Mouse (Mus musculus) kidney, postnatal 10 days (tissue): ENCODE measurements around the gene Atf7.

Experiments used
- DNase-seq: peaks from one replicate; pipeline ENCODE4 v3.0.0; 2021; ENCODE audit warnings: mixed read lengths

Atf7 gene

DNA sequence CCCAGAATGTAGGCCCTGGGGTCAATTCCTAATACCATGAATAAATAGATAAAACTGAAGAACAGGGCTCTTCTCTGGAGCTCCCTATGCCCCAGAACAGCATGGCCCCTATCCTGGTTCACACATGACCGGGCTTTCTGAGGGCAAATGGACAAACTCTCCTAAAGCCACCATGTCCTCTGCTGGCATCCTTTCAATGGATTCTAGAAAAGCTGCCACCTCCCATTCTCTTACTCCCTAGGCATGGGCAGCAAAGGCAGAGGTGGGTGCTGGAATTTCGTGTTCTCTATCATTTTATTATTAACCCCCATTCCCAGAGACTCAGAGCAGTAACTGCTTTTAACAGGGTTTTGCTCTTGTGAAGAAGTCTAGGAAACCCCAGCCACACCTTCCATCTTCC, 110.0 kb downstream of the Atf7 start:
- DNase-seq = no peak

DNA sequence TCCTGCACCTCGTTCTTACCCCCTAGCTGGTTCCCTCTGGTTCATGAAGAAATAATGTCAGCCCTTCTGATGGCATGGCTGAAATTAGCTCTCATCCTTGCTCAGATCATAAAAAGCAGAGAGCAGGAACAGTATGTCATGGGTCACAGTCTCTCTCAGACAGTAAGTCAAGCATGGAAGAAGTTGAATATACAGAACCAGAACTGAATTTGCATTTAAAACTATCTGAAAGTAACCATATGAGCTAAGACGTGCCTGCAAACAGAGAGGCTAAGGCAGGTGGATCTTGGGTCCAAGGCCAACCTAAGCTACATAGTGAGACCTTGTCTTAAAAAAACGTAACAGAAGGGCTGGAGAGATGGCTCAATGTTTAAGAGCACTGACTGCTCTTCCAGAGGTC, 112.3 kb downstream of the Atf7 start:
- DNase-seq = no peak

DNA sequence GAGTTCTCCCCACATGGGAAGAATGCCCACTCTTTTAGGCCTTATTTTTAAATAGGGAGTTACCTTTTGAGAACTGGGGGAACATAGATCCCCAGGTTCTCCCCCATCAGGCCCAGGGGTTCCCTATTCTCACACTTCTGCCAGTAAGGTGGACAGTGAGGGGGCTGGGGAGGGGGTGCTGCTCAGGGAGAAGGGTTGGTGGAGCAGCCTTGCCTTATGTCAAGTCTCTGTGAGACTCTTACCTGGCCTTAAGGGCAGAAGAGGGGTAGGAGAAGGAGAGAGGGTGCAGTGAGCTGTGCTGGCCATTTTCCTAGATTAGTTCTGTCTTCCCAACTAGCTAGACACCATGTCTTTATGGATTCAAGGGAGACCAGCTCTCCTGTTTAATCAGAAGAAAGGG, 112.8 kb downstream of the Atf7 start:
- DNase-seq = no peak

DNA sequence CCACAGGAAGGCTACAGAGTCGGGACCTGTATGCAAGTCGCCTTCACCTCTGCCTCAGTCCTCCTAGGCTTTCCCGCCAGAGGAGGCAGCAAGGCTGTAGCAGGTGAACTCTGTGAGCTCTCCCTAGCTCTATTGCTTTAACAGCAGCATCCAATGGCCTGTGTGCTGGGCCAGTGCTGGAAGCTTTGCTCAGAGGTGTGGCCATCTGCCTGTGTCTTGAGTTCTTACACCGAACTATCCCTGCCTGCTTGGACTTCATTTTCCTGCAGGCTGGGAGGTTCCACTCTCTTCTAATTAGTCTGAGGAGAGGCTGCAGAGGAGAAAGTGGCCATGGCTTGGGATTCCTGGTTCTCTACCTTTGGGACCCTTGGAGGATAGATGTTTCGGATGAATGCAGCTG, 113.3 kb downstream of the Atf7 start:
- no peak for DNase-seq

DNA sequence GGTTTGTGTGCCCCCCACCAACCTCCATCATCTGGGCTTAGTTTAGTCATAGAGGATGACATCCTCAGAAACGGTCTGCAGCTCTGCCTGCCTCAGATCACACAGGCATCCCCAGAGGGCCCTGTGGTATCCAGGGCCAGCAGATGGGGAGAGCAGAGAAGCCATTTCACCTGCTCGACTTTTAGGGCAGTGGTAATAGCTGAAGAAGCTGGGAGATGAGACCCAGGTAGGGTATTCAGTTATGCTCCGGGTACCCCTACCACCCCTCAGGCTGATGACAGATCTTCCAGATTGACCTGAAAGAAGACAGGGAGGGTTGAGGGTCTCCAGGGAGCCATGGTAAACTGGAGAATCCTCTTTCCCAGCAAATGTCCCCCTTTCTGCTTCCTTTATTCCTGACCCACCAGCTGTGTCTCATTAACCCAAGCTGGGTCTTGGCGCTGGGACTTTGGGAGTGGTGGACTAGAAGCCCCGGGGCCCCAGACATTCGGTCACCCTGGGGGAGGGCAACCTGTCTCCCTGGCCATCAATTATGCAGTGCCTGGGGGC, 113.9 kb downstream of the Atf7 start:
- peak; percentile 74 for DNase-seq

DNA sequence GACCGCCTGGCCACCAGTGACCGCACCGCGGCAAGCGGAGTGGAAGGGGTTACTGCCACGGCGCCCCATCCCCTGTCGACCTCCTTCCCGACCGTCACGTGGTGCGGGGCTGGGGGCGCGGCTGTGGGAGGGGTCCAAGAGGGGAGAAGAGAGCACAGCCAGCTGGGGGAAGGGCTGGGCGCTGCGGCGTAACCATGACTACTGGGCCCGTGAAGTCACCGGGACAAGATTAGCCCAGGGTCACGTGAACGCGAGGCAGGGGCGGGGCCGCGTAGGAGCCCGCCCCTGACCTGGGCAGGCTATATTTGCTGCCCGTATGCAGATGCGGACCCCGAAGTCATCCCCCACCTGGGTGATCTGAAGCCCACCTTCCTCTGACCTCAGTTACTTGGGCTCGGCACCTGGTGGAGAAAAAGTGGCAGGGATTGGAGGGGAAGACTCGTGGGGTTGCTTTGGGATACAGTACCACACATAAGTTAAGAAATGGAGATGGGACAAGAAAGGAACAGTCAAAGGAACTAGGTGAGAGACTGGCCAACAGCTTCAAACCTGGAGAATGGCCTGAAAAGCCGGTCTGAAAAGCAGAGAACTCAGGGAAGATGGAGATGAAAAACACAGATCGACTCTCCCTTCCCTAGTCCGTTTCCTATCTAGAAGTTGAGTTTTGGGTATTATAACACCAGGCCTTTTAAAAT, 114.5 kb downstream of the Atf7 start:
- DNase-seq = peak; percentile 93

DNA sequence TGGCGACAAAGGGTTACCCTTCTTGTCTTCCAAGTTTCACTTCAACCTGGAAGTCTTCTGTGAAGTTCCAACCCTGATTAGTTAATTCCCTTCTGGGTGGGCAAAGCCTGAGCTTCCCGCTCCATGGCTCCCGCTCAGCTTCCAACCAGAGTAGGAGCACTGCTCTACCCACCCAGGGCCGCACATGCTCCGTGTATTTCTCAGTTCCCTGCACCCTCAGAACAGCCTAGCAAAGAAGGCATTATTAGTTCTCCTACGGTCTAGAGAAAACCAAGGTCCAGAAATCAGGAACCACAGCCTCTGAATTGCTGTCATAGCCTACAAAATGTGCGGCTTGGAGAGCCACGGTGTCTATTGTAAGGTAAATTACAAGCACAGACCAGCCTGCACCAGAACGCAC, 115.2 kb downstream of the Atf7 start:
- DNase-seq = peak; percentile 17

DNA sequence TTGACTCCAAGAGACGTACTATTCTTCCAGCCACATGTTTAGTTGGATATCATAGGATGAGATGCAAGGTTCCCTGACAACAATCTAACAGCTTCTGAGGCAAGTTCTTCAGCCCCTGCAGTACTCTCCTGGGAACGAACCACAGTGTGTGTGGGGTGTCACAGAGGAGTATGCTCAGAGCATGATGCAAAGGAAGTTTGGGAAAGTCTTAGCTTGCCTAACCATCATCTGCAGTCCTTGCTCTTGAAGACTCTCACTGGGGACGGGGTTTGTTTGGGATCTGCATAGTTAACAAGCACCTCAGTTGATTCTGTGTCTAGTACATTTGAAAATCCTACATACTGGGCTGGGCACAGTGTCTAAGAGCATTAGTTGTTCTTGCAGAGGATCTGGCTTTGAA, 116.9 kb downstream of the Atf7 start:
- peak; percentile 3 for DNase-seq

DNA sequence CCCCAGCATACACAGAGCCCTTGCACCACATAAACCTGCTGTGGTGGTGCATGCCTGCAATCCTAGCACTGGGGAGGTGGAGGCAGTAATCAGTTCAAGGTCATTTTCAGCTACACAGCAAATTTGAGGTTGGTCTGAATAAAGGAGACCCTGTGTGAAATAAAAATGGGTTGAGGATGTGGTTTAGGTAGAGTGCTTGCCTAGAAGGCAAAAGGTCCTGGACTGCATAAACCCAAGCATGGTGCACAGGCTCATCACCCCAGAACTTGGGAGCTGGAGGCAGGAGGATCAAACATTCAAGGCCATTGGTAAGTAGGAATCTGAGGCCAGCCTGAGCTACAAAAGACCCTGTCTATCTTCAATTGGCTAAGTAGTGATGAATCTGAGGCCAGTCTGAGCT, 117.7 kb downstream of the Atf7 start:
- DNase-seq = peak; percentile 2

DNA sequence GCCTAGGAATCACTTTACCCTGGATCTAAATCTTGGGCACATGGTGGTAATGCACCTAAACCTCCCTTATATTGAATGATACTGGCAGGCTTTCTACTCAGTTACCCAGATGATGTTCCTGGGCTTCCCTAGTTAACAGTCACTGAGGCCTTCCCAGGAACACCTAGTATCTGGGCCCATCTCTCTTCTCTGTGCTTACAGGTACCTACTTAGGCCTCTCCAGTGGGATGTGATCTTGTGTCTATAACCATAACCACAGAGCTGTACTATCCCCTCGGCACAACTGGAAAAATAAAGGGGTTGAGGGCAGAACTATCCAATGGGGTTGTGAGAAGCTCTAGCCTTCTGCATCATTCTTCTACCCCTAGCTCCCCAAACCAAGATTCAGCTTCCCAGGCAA, 118.4 kb downstream of the Atf7 start:
- peak; percentile 3 for DNase-seq

DNA sequence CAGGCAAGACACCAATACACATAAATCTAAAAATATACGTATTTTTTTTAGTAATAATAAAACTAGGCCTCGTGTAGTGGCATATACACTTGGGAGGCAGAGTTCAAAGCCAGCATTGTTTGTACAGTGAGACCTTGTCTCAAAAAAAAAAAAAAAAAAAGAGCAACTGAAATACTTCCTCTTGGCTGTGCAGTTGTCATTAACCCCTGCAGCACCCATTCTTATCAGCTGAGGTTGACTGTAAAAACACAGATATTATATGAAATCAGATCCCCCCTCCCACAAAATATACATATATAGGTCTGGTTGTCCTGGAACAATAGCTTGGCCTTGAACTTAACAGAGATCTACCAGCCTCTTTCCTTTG, 118.8 kb downstream of the Atf7 start:
- peak; percentile 2 for DNase-seq

DNA sequence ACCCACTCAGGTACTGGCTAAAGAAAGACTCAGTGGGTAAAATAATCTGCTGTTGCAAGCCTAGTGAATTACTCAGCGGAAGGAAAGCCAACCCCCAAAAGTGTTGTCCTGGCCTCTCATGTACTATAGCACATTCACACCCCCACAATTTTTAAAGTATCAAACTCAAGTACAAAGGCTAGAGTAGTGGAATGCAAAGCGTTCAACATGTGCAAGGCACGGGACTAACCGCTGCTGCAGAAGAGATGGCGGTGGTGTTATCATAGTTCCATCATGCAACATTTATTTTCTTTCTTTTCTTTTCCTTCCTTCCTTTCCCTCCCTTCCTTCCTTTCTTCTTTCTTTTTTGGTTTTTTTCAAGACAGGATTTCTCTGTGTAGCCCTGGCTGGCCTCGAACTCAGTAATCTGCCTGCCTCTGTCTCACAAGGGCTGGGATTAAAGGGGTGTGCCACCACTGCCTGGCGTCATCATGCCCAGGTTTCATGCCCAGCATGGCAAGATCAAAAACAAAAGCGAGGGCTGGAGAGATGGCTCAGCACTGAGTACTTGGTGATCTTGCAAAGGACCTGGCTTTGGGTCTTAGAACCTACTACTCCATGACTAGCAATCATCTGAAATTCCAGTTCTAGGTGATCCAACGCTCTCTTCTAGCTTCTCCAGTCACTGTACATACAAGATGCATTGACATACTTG, 119.3 kb downstream of the Atf7 start:
- DNase-seq = peak; percentile 8

DNA sequence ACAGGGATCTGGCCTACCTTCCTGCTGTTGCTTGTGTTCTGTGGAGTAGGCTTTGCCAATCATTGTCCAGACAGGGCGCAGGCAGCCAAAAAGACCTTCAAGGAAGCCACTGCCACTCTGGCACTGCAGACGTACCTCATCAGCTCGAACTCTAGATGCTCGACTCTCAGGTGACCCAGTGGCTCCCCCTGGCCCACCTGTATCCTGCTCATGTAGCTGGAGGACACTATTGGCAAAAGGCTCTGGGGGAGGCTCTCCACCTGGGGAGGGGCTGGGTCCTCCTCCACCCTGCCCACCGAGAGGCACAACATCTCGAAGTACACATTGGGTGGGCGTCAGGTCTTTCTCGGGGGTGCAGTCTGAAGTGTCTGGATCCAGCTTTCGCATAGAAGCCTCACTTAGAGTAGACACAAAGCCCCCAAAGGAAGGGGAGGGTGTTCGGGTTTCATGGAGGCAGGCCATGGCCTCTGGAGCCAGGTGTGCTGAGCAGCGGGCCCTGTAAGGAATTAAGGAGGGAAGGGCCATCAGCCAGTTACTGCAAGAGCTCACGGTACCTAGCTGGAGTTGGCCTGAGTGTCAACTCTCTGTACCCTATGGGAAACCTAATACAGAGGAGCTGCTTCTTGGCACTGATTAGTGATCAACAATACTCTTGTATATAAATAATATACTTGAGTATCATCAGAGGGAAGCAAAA, 120.0 kb downstream of the Atf7 start:
- no peak for DNase-seq

DNA sequence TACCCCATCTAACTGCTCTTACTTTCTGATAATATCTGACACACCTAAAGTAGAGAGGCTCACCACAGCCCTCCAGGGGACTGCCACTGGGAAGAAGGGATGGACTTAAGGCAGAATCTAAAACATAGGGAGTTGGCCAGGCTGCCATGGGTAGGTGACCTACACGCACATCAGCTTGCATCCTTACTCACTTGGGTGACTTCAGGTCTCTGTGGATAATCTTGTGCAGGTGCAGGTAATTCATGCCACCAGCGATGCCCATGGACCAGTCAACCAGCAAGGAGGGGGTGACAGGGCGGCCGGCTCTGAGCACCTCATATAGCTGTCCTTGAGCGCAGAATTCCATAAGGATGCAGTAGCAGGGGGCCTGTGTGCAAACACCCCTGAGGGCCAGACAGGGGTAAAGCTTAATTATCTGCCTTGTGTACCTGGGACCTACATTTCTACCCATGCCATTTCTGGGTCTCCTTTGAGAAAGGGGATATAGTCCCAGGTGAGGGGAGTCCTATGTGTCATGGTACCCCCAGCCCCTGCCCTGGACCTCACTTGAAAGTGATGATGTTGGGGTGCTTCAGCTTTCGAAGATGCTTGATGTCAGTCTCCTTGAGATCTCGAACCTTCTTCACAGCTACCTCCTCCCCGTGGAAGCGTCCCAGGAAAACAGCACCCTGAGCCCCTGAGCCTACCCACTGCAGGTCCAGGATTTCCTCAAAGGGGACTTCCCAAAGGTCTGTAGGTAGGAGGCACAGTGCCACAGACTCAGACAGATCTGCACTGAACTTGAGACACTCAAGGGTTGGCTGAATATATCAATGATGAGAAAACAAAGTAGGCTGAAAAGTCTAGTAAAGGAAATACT, 121.1 kb downstream of the Atf7 start:
- peak; percentile 16 for DNase-seq

DNA sequence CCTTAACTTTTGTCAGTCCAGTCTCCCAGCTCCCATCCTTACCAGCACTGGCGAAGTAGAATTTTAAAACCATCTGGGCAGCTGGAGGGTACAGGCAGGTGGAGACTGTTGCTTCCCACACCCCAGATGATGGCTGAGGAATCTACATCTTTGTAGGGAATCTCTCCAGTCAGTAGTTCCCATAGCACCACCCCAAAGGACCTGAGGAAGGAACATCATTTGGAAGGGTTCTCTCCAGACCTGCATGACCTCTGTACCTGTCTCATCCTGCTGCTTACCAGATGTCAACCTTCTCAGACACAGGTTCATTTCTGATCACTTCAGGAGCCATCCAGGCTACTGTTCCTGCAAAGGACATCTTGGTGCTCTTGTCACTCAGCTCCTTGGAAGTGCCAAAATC, 121.8 kb downstream of the Atf7 start, which contains the start of gene Gm10337:
Gene Gm10337 (plus strand): TSS at position 276 of the 400 bp plus-strand sequence.
- DNase-seq = peak; percentile 5

DNA sequence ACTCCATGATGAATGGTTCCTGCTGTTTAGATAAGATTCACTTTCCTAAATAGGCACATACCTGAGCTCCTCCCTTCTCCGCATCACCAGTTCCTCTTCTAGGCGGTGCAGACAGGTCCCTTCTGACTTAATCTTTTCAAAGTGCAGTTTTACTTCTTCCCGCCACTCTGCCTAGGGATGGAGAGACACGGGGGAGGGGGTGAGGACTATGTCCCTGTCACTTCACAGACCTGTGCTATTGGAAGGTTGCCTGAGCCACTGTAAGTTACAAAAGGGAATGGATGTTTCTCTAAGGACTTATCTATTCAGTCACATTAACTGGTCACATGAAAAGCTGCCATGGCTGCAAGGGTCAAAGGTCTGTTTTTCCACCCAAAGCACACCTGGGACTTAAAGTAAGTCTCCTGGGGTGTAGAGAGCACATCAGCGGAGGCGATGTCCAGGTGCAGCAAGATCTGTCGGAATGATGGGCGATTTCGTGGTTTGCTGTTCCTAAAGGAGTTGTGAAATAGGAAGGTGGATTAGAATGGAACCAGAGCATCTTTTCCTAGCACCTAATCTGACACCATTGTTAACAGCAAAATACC, 122.9 kb downstream of the Atf7 start:
- no peak for DNase-seq

DNA sequence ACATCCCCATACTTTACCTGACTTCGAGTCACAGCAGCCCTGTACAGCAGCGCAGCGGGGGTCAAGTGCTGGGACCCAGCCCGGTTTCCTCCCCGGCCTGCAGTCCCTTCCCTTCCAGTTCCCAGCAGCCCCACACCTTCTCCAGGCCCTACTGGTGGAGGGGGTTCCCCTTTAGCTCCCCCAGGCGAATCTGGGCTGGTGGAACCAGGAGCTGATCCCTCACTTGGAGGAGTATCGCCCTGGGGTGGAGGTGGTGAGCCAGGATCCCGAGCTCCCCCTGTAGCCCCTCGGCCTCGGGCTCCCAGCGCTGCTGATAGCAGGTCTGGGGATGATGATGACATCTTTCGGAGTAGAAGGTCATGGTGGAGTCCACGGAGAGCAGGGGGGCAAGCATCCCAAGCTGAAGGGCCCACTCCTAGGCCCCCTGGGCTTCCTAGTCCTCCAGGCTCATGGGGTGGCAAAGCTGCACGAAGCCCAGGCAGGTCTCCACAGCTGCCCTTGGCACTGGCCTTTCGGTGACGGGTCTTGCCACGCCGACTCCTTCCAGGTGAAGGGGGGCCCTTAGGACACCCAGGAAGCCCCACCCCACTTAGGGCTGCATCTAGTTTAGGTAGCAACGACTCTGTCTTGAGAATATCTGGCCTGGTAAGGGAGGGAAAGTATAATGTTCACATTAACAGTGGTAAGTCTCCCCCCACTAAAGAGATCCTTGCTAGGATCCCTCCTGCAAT, 124.0 kb downstream of the Atf7 start:
- no peak for DNase-seq

DNA sequence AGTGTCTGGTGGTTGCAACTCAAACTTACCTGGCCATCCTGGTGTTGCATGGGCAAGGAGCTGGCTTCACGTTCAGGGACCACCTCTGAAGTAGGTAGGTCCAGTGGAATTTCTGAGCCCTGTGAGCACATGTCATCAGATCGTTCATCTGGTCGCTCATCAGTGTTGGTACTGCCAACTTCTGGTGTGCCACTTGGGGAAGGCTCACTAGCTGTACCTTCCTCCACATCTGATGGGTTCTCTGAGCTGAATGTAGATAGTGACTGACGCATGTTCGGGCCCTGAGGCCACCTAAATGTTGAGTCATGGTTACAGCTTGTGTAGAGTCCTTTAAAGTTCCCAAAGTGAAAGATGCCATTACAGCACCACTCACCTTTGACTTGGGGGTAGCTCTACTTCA, 124.8 kb downstream of the Atf7 start:
- no peak for DNase-seq

DNA sequence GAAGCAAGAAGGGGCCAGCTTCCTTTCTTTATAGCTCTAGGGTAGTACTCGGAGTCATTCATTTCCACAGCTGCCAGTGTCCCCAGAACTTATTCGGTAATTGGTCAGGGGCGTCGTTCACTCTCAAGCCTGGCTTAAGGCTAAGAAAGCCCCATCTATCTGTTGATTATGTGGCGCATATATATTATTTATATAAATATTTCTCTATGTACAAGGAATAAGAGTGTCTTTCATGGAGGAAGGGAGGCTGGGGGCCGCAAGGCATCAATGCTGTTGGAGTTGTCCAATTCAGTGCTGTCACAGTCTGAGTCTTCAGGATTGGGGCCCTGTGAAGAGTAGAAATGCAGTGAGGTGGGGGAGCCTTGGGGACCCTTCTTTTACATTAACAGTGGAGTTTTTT, 125.4 kb downstream of the Atf7 start:
- no peak for DNase-seq

DNA sequence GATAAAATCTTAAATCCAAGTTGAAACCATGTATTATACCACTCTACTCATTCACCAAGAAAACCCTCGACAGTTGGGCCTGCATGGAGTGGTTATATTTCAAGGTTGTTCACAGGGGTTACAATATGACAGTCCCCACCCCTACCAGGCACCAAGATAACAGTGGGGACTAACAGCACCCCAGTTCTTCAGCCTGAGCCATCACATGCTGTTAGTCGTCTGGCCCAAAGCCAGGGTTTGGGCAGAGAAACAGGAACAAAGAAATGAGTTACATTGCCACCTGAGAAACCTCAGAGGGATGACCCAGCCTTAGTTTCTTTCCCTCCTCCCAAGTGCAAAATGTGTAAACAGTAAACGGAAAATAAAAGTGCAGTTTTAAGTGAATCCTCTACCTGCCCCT, 125.9 kb downstream of the Atf7 start:
- DNase-seq = no peak

DNA sequence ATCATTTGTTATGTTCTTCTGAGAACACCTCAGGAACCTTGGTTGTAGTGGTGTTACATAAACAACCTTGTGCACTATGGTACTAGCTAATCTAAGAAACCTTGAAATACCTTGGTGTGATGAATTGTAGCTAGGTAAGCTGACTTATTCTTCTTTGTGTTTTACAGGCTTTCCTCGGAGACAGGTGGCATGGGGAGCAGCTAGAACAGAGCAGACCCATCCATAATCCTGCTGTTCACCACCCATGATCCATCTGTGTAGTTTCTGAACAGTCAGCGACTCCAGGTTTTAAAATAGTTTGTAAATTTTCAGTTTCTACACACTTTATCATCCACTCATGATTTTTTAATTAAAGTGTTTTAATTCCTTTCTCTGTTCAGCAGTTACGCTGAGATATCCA, 126.9 kb downstream of the Atf7 start:
- DNase-seq = no peak

DNA sequence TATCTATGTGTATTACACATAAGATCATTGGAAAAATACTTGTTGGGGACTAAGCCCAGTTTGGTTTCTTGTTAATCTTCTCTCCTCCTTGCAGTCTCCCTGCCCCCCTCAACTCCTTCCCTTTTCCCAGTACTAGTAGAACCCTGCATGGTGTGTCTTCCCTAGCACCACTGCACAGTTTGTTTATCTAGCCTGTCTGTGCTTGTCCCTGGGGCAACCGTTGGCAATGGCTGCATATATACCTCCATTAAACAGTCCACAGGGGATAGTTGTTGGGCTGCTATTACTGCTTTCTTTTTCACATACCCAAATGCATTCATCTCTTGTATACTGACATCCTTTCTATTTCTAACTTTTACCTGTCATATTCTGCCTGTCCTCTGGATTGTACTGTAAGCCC, 137.6 kb downstream of the Atf7 start:
- no peak for DNase-seq
